Mouse (Mus musculus): ENCODE measurements around the gene Ggt1. TPM values are rescaled to one million over a fixed set of nuclear protein-coding genes. Genes with fewer than 3 reads are reported as not detected.
A peak's percentile ranks its signal among the peaks of the same experiment; 100 is the strongest.

The Ggt1 gene
- 1.5 and 2.1 TPM in 2 replicates for polyA plus RNA-seq (2014; fragmentation: Nextera tagmentation; extraction: Ambion mirVana)

DNA sequence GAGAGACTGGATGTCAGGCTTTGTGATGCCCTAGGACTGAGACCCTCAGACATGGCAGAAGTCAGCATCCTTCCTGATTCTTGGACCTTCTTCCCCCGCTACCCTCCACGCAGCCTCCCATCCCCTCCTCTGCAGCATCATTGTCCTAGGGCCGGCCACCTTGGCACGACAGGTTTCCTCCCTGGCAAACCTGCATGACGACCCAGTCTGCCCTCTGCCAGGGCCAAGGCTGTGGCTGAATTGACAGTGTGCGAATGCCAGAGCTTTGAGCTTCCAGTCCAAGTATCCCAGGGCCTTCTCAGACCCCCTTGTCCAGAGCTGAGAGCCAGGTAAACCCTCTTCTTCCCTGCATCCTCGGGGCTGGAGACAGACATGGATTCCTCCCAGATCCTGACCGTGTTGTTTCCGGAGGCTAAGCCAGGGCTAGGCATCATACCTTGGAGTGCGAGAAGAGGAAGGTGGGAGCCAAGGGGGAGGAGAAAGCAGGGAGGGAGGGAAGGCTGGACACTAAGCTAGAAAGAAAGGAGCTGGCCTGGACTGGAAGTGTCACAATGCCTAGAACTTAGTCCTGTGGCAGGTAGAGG lies at the start of gene Ggt1:
TSS of gene Ggt1 (plus strand) at position 534 of the 584 bp plus-strand sequence.
- Histone ChIP-seq H3K4me2 (peak within 1 kb of the TSS; percentile 65), H3K9me3 (ENCODE audit: control insufficient read depth, low read length) (no peaks in the 10 kb centered on the region), H3K27ac (ENCODE audit: low read depth, low read length) (no peak within 1 kb of the TSS), H3K9ac (ENCODE audit: low read length) (peak within 1 kb of the TSS; percentile 68), H3K36me3 (ENCODE audit: control insufficient read depth, insufficient read depth, low read length) (no peaks in the 10 kb centered on the region), H3K4me1 (ENCODE audit: control insufficient read depth, insufficient read depth, low read length) (peaks cover 8% of the 10 kb centered on the region), H3K4me3 (ENCODE audit: low read depth, low read length) (peak within 1 kb of the TSS; percentile 48; the same call in 1 of the 2 replicates), H3K27me3 (ENCODE audit: control insufficient read depth, insufficient read depth, low read length) (peaks cover 25% of the 10 kb centered on the region)
- DNase-seq (ENCODE audit: low spot score, missing footprints) (peak; percentile 80), ATAC-seq (ENCODE audit: low FRiP score) (no peak)
- WGBS = 45% methylated on average over 10 of the region's 10 CpGs

DNA sequence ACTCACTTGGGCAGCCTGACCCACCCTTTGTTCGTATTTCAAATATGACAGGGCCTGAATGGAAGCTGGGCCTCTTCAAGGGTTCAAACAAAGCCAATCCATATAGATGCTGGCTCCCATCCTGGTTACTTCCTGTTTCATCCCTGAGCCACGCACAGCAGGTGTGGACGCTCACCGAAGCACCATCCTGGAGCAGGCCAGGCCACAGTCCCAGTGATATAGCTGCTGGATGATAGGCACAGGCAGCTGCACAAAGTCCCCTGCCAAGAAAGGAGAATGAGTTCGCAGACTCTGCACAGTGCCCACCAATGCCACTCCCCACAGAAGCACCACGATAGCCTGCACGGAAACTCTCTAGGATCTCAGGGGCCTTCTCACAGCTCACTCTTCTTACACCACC lies 49.5 kb upstream of the Ggt1 start:
- WGBS = 94% methylated on average over 7 of the region's 7 CpGs
- H3K4me1 ChIP-seq (ENCODE audit: control insufficient read depth, insufficient read depth, low read length) = peaks cover 9% of the 10 kb centered on the region
- no peaks in the 10 kb centered on the region for H3K9me3 ChIP-seq (ENCODE audit: control insufficient read depth, low read length)
- ATAC-seq (ENCODE audit: low FRiP score) (no peak), DNase-seq (ENCODE audit: low spot score, missing footprints) (no peak)
- no peak overlapping the region for H3K4me3 ChIP-seq (ENCODE audit: low read depth, low read length)
- H3K27ac ChIP-seq (ENCODE audit: low read depth, low read length) = no peak overlapping the region
- no peak overlapping the region for H3K4me2 ChIP-seq
- no peak overlapping the region for H3K9ac ChIP-seq (ENCODE audit: low read length)
- peaks cover 25% of the 10 kb centered on the region for H3K36me3 ChIP-seq (ENCODE audit: control insufficient read depth, insufficient read depth, low read length)
- H3K27me3 ChIP-seq (ENCODE audit: control insufficient read depth, insufficient read depth, low read length) = no peaks in the 10 kb centered on the region

DNA sequence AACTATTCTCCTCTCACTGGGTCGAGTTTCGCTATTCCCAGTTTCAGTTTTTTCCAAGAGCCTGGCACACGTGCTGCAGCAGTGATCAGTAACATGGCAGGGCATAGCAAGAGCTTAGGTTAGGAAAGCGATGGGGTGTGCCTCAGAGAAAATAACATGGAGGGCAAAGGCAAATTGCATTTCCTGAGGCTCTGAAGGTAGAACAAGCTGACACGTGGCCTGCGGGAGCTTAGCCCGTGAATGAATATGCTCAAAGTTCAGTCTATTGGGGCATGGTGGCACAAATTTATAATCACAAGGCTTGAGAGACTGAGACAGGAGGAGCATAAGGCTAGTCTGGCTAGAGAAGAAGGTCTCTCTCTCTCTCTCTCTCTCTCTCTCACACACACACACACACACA lies 48.6 kb upstream of the Ggt1 start:
- Histone ChIP-seq H3K9me3 (ENCODE audit: control insufficient read depth, low read length) (no peaks in the 10 kb centered on the region), H3K27ac (ENCODE audit: low read depth, low read length) (no peak overlapping the region), H3K4me1 (ENCODE audit: control insufficient read depth, insufficient read depth, low read length) (peaks cover 9% of the 10 kb centered on the region), H3K4me3 (ENCODE audit: low read depth, low read length) (no peak overlapping the region), H3K27me3 (ENCODE audit: control insufficient read depth, insufficient read depth, low read length) (no peaks in the 10 kb centered on the region), H3K4me2 (no peak overlapping the region), H3K9ac (ENCODE audit: low read length) (no peak overlapping the region), H3K36me3 (ENCODE audit: control insufficient read depth, insufficient read depth, low read length) (peaks cover 22% of the 10 kb centered on the region)
- 90% methylated on average over 7 of the region's 7 CpGs for WGBS
- DNase-seq (ENCODE audit: low spot score, missing footprints) (no peak), ATAC-seq (ENCODE audit: low FRiP score) (no peak)

DNA sequence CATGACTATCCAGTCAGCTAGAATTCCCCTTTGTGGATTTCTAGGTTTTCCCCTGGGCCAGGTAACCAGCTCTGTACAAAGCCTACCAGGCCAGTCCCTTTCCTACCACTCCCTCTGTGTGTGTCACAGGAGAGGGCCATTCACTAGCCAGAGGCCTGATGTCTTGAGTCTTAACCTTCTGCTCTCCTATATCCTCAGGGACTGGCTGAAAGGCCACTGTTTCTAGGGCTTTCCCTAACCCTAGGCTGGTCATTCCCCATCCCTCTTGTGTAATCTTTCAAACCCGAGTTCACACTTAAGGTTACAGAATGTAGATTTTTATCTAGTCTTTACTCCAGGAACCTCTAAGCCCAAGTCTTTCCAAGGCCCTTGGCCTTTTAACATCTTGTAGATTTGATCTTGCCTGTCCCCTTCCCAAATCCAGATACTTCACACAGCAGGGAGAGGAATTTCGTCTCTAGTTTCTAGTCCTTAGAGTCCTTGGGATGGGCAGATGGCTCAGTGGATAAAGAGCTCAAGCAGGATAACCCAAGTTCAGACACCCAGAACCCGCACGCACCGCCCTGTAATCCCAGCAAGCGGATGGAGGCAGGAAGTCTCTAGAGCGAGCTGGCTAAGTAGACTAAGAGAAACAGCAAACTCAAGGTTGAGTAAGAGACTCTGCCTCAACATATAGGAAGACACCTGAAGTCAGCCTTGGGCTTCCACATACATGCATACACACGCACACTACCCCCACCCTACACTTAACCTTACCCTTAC lies 47.9 kb upstream of the Ggt1 start:
- Histone ChIP-seq H3K4me3 (ENCODE audit: low read depth, low read length) (no peak overlapping the region), H3K4me2 (no peak overlapping the region), H3K36me3 (ENCODE audit: control insufficient read depth, insufficient read depth, low read length) (peaks cover 20% of the 10 kb centered on the region), H3K27ac (ENCODE audit: low read depth, low read length) (no peak overlapping the region), H3K9ac (ENCODE audit: low read length) (no peak overlapping the region), H3K4me1 (ENCODE audit: control insufficient read depth, insufficient read depth, low read length) (peaks cover 10% of the 10 kb centered on the region), H3K27me3 (ENCODE audit: control insufficient read depth, insufficient read depth, low read length) (no peaks in the 10 kb centered on the region), H3K9me3 (ENCODE audit: control insufficient read depth, low read length) (no peaks in the 10 kb centered on the region)
- no peak for DNase-seq (ENCODE audit: low spot score, missing footprints)
- WGBS = 89% methylated on average over 8 of the region's 8 CpGs
- ATAC-seq (ENCODE audit: low FRiP score) = no peak

DNA sequence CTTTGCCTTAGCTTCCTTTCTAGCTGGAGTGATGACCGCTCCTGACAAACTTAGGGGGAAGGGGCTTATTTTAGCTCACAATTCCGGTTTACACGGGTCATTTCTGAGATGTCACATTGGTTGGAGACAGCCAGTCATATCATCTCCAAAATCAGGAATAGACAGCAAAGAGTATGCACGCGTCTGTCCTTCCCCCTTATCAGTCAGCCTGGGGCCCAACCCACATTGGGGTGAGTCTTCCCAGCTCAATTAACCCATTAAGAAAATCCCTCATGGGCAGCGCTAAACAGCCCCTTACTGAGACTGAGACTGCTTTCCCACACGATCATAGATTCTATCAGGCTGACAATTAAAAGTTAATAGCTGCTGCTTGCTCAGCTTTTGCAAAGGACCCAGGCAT lies 47.0 kb upstream of the Ggt1 start:
- ATAC-seq (ENCODE audit: low FRiP score) (no peak), DNase-seq (ENCODE audit: low spot score, missing footprints) (no peak)
- WGBS = 84% methylated on average over 7 of the region's 7 CpGs
- no peaks in the 10 kb centered on the region for H3K9me3 ChIP-seq (ENCODE audit: control insufficient read depth, low read length)
- H3K4me1 ChIP-seq (ENCODE audit: control insufficient read depth, insufficient read depth, low read length) = peaks cover 14% of the 10 kb centered on the region
- H3K4me2 ChIP-seq = no peak overlapping the region
- H3K27me3 ChIP-seq (ENCODE audit: control insufficient read depth, insufficient read depth, low read length) = no peaks in the 10 kb centered on the region
- no peak overlapping the region for H3K9ac ChIP-seq (ENCODE audit: low read length)
- no peak overlapping the region for H3K4me3 ChIP-seq (ENCODE audit: low read depth, low read length)
- peaks cover 14% of the 10 kb centered on the region for H3K36me3 ChIP-seq (ENCODE audit: control insufficient read depth, insufficient read depth, low read length)
- no peak overlapping the region for H3K27ac ChIP-seq (ENCODE audit: low read depth, low read length)

DNA sequence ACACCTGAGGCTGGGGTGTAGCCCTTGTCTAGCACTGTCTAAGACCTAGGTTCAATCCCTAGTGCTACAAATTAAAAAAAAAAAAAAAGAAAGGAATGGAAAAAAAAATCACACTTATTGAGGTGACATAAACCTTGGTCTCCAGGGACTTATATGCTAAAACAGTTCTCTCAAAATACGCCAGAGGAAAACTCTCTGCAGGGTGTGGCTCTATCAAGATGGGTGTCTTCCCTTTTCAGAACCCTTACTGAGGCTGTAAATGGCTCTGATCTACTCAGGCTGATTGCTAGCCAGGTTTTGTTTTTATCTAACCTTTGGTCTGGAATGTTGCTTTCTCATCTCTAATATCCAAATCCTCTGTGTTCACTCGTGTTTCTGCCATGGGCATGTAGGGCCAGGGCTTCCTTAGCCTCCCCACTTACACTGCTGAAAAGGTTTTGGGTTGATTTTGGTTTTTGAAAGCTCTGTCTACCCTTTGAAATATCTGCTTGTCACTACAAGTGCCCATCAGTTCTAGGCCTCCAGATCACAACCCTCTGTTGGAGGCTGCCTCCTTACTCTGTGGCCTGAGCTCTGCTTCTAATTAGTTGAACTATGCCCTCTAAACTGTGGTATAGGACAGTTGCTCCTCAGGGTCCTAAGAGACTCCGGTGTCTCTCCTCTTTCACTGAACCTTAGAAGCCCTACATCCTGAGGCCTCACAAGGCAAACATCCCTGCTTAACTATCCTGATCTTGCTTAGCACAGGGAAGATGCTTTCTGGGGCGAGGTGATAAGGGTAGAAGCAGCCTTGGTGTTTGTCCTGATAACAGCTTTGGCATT lies 46.0 kb upstream of the Ggt1 start:
- H3K27me3 ChIP-seq (ENCODE audit: control insufficient read depth, insufficient read depth, low read length) = no peaks in the 10 kb centered on the region
- peaks cover 7% of the 10 kb centered on the region; the same call in 1 of the 2 replicates for H3K36me3 ChIP-seq (ENCODE audit: control insufficient read depth, insufficient read depth, low read length)
- ATAC-seq (ENCODE audit: low FRiP score) = no peak
- WGBS = 80% methylated on average over 4 of the region's 4 CpGs
- no peak overlapping the region for H3K9ac ChIP-seq (ENCODE audit: low read length)
- no peak for DNase-seq (ENCODE audit: low spot score, missing footprints)
- no peak overlapping the region for H3K27ac ChIP-seq (ENCODE audit: low read depth, low read length)
- no peak overlapping the region for H3K4me3 ChIP-seq (ENCODE audit: low read depth, low read length)
- no peak overlapping the region for H3K4me2 ChIP-seq
- no peaks in the 10 kb centered on the region for H3K9me3 ChIP-seq (ENCODE audit: control insufficient read depth, low read length)
- H3K4me1 ChIP-seq (ENCODE audit: control insufficient read depth, insufficient read depth, low read length) = peaks cover 14% of the 10 kb centered on the region

DNA sequence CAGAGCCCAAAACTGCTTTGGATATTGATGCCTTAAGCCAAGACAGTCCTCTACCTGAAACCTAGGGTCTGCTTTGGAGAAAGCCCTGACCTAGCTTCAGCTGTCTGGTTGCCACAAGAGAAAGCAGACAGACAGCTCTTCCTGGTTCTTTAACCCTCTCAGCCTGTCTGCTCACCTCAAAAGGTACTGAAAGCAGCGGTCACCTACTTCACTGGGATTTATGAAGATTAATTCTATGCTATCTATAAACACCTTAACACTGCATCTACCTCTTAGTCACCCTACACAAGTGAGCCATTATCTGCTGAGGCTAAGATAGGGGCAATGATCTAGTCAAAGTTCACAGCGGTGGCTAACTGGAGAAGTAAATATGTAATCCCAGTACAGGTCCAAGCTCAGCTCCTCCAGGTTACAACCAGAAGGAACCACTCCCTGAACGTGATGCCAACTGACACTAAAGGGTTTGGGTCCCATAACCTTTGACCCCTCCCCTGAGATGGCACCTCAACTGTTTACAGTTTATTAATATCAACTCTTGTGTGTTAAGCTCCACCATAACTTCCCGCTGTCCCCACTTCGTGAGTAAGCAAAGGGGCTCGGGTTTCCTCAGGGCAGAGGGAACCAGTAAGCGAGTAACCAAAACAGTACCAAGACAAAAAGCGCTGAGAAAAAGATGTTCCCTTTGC lies 45.2 kb upstream of the Ggt1 start:
- no peaks in the 10 kb centered on the region for H3K27me3 ChIP-seq (ENCODE audit: control insufficient read depth, insufficient read depth, low read length)
- H3K4me1 ChIP-seq (ENCODE audit: control insufficient read depth, insufficient read depth, low read length) = peaks cover 14% of the 10 kb centered on the region
- peaks cover 3% of the 10 kb centered on the region for H3K36me3 ChIP-seq (ENCODE audit: control insufficient read depth, insufficient read depth, low read length)
- WGBS = 32% methylated on average over 8 of the region's 8 CpGs
- peak overlapping the region; percentile 75 for H3K9ac ChIP-seq (ENCODE audit: low read length)
- ATAC-seq (ENCODE audit: low FRiP score) (no peak), DNase-seq (ENCODE audit: low spot score, missing footprints) (no peak)
- H3K27ac ChIP-seq (ENCODE audit: low read depth, low read length) = no peak overlapping the region
- peak overlapping the region; percentile 63 for H3K4me2 ChIP-seq
- H3K4me3 ChIP-seq (ENCODE audit: low read depth, low read length) = peak overlapping the region; percentile 71
- no peaks in the 10 kb centered on the region for H3K9me3 ChIP-seq (ENCODE audit: control insufficient read depth, low read length)

DNA sequence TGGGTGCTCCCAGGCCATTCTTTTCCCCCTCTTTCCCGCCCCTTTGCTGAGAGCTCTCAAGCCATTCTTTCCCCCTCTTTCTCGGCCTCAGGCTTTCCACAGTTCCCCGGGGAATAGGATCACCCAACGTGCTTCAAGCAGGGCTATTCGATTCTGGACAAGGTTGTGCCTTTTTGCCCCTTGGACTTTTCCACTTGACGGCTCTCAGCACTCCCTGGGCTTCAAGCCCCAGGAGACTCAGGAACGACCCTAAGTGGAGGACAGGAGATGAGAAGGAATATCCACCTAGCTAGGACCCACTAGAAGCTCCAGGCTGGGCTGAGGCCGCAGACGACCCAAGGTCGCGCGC lies 44.7 kb upstream of the Ggt1 start:
- H3K4me3 ChIP-seq (ENCODE audit: low read depth, low read length) = peak overlapping the region; percentile 71
- no peaks in the 10 kb centered on the region for H3K27me3 ChIP-seq (ENCODE audit: control insufficient read depth, insufficient read depth, low read length)
- peaks cover 14% of the 10 kb centered on the region for H3K4me1 ChIP-seq (ENCODE audit: control insufficient read depth, insufficient read depth, low read length)
- peak overlapping the region; percentile 63 for H3K4me2 ChIP-seq
- peak overlapping the region; percentile 71 for H3K27ac ChIP-seq (ENCODE audit: low read depth, low read length)
- H3K9me3 ChIP-seq (ENCODE audit: control insufficient read depth, low read length) = no peaks in the 10 kb centered on the region
- no peak for DNase-seq (ENCODE audit: low spot score, missing footprints)
- ATAC-seq (ENCODE audit: low FRiP score) = no peak
- 0% methylated on average over 12 of the region's 12 CpGs for WGBS
- H3K36me3 ChIP-seq (ENCODE audit: control insufficient read depth, insufficient read depth, low read length) = peaks cover 4% of the 10 kb centered on the region
- peak overlapping the region; percentile 75 for H3K9ac ChIP-seq (ENCODE audit: low read length)
